Mouse (Mus musculus) forebrain, embryonic 16.5 days (tissue): Measurements from ENCODE around the gene Luc7l3. TPM values are rescaled to one million over a fixed set of nuclear protein-coding genes. Genes with fewer than 3 reads are reported as not detected.
"Not testable (repeated sequence)": the region's sequence is repeated elsewhere in the genome, so short reads cannot be mapped to it uniquely, and the experiment has no call there.

Source experiments
- ATAC-seq: fragments of 200-750 bp; cut with Nextera tagmentation; 2 replicates; pipeline ENCODE4 v1.8.0; 2017; ENCODE audit warnings: mild to moderate bottlenecking, moderate library complexity
- H3K27ac ChIP-seq: fragments of 300-500 bp; sonication (generic); 2 replicates; pipeline ENCODE4 v1.5.1; 2014; ENCODE audit warnings: low read length, control low read depth
- H3K27me3 ChIP-seq: fragments of 300-500 bp; sonication (generic); replicated peaks from 2 replicates; pipeline ENCODE4 v1.6.1; 2014; ENCODE audit warnings: low read length; ENCODE audit not compliant: control insufficient read depth, insufficient read depth
- H3K36me3 ChIP-seq: fragments of 300-500 bp; sonication (generic); 2 replicates; pipeline ENCODE4 v1.6.1; 2014; ENCODE audit not compliant: control insufficient read depth, insufficient read depth
- H3K4me1 ChIP-seq: fragments of 300-500 bp; sonication (generic); replicated peaks from 2 replicates; pipeline ENCODE4 v1.6.1; 2014; ENCODE audit warnings: low read length; ENCODE audit not compliant: control insufficient read depth, insufficient read depth
- H3K4me2 ChIP-seq: fragments of 300-500 bp; sonication (generic); 2 replicates; pipeline ENCODE4 v1.6.1; 2014; ENCODE audit warnings: mild to moderate bottlenecking, low read length, control low read depth
- H3K4me3 ChIP-seq: fragments of 300-500 bp; sonication (generic); replicated peaks from 2 replicates; pipeline ENCODE4 v1.5.1; 2014; ENCODE audit warnings: mild to moderate bottlenecking, low read length, control low read depth
- H3K9ac ChIP-seq: fragments of 300-500 bp; sonication (generic); replicated peaks from 2 replicates; pipeline ENCODE4 v1.6.1; 2014; ENCODE audit warnings: low read depth, low read length, control low read depth
- H3K9me3 ChIP-seq: fragments of 300-500 bp; sonication (generic); 2 replicates; pipeline ENCODE4 v1.6.1; 2016; ENCODE audit warnings: low read length; ENCODE audit not compliant: control insufficient read depth
- WGBS: fragments of 180-500 bp; shearing (Covaris S2); extraction: QIAGEN DNeasy Blood & Tissue Kit; methylation state at CpG from one replicate; pipeline ENCODE4 v1.1.7; 2014; 5-methylcytosine and 5-hydroxymethylcytosine counted together
- polyA plus RNA-seq: library from polyadenylated mRNA; unstranded; fragments of >200 nt; fragmentation: Nextera tagmentation; extraction: Ambion mirVana; gene quantifications from 2 replicates; pipeline ENCODE4 v1.2.1, GENCODE M21; 2015

The Luc7l3 gene
- polyA plus RNA-seq, 1 experiment from 2014 or later: 163 TPM

- Histone ChIP-seq H3K27ac (no peak overlapping the region), H3K4me1 (peaks cover 8% of the 10 kb centered on the region), H3K36me3 (no peaks in the 10 kb centered on the region), H3K9ac (no peak overlapping the region), H3K9me3 (no peaks in the 10 kb centered on the region), H3K27me3 (no peaks in the 10 kb centered on the region), H3K4me3 (no peak overlapping the region), H3K4me2 (no peak overlapping the region)
- no peak for ATAC-seq
- 83% methylated on average over 21 of the region's 21 CpGs for WGBS
Observed at GRCm38 (mm10) chr11:94272960-94273927, 48.5 kb downstream of the Luc7l3 start.

GRCm38 (mm10) chr11:94271015-94271414 lies 50.8 kb downstream of the Luc7l3 start:
- Histone ChIP-seq H3K4me3 (no peak overlapping the region), H3K27ac (no peak overlapping the region), H3K9me3 (no peaks in the 10 kb centered on the region), H3K4me2 (no peak overlapping the region), H3K36me3 (no peaks in the 10 kb centered on the region), H3K9ac (no peak overlapping the region), H3K27me3 (no peaks in the 10 kb centered on the region), H3K4me1 (no peaks in the 10 kb centered on the region)
- no peak for ATAC-seq
- WGBS: 93% methylated on average over 2 of the region's 2 CpGs

DNA sequence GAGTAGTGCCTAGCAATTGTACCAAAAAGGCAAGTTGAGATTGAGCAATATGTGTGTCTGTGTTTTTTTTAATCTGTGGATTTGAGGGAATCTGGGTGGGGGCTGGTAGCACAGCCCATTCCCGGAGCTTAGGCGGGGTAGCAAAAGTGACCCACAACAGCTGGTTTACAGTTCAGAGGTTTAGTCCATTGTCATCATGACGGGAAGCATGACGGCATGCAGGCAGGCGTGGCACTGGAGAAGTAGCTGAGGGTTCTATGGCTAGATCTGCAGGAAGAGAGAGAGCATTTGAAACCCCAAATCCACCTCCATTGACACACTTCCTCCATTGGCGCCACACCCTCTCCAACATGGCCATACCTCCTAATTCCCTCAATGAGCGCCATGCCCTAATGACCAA lies 51.9 kb downstream of the Luc7l3 start:
- Histone ChIP-seq H3K4me1 (no peaks in the 10 kb centered on the region), H3K9ac (no peak overlapping the region), H3K4me2 (no peak overlapping the region), H3K4me3 (no peak overlapping the region), H3K27me3 (no peaks in the 10 kb centered on the region), H3K36me3 (no peaks in the 10 kb centered on the region), H3K27ac (no peak overlapping the region), H3K9me3 (no peaks in the 10 kb centered on the region)
- WGBS: 94% methylated on average over 7 of the region's 7 CpGs
- no peak for ATAC-seq

- no peak for ATAC-seq
- H3K4me1 ChIP-seq: no peaks in the 10 kb centered on the region
- H3K9me3 ChIP-seq: no peaks in the 10 kb centered on the region
- H3K4me2 ChIP-seq: no peak overlapping the region
- H3K27me3 ChIP-seq: no peaks in the 10 kb centered on the region
- H3K27ac ChIP-seq: no peak overlapping the region
- H3K9ac ChIP-seq: no peak overlapping the region
- H3K36me3 ChIP-seq: no peaks in the 10 kb centered on the region
- H3K4me3 ChIP-seq: no peak overlapping the region
Observed at GRCm38 (mm10) chr11:94268761-94269160, 53.0 kb downstream of the Luc7l3 start.

GRCm38 (mm10) chr11:94266155-94266554 lies 55.6 kb downstream of the Luc7l3 start:
- H3K4me2 ChIP-seq, H3K36me3 ChIP-seq, H3K27ac ChIP-seq, H3K4me1 ChIP-seq, H3K9me3 ChIP-seq, H3K27me3 ChIP-seq, H3K9ac ChIP-seq, H3K4me3 ChIP-seq, ATAC-seq: not testable (repeated sequence)
- 87% methylated on average over 3 of the region's 3 CpGs for WGBS

- Histone ChIP-seq H3K27ac (no peak overlapping the region), H3K4me2 (peak overlapping the region; percentile 52), H3K4me1 (no peaks in the 10 kb centered on the region), H3K36me3 (no peaks in the 10 kb centered on the region), H3K27me3 (no peaks in the 10 kb centered on the region), H3K9me3 (no peaks in the 10 kb centered on the region), H3K4me3 (peak overlapping the region; percentile 36), H3K9ac (peak overlapping the region; percentile 42)
- under 1% methylated on average over 18 of the region's 18 CpGs for WGBS
- peak; percentile 55 for ATAC-seq
Observed at GRCm38 (mm10) chr11:94265134-94265785, 56.5 kb downstream of the Luc7l3 start.

DNA sequence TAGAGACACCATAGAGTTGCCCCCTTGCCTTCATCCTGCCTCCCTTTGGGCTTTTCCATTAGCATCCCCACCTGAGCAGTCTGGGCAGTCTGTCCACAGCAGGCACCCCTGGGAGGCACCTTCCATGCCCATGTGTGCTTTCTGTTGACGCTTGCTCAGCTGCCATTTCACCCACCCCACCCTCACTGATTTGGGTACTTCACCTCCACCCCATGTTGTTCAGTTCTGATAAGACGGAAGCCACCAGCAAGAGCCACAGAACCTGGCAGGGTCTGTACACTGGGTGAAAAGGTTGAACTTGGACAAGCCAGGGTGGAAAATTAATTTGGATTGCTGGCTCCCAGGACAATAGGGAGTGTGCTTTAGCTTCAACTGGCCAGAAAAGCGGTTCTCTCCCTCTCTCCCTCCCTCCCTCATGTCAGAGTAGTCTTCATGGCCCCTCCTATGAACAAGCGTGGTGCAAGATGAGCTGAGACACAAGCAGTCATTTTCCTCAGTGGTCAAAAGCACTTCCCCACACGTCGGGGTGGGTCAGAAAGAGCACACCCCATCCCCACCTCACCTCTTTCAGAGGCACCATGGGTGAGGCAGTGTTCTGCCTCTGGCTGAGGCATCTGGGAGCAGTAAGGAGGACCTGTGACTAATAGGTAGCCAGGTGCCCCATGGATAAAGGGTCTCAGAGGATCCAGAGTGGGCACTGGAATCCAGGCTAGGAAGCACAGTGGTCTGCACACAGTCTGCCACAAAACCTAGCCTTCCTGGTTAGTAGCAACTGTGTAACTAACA lies 60.0 kb downstream of the Luc7l3 start:
- Histone ChIP-seq H3K4me3 (no peak overlapping the region), H3K4me2 (no peak overlapping the region), H3K4me1 (peaks cover 11% of the 10 kb centered on the region; the same call in 1 of the 2 replicates), H3K27me3 (no peaks in the 10 kb centered on the region), H3K9ac (no peak overlapping the region), H3K27ac (no peak overlapping the region), H3K9me3 (no peaks in the 10 kb centered on the region), H3K36me3 (no peaks in the 10 kb centered on the region)
- WGBS: 70% methylated on average over 6 of the region's 6 CpGs
- ATAC-seq: no peak

- no peak overlapping the region for H3K4me2 ChIP-seq
- H3K9ac ChIP-seq: no peak overlapping the region
- no peak overlapping the region for H3K4me3 ChIP-seq
- no peaks in the 10 kb centered on the region for H3K27me3 ChIP-seq
- no peaks in the 10 kb centered on the region for H3K9me3 ChIP-seq
- H3K27ac ChIP-seq: no peak overlapping the region
- no peaks in the 10 kb centered on the region for H3K36me3 ChIP-seq
- ATAC-seq: no peak
- WGBS: 54% methylated on average over 4 of the region's 4 CpGs
- H3K4me1 ChIP-seq: peaks cover 19% of the 10 kb centered on the region
Observed at GRCm38 (mm10) chr11:94259814-94260213, 62.0 kb downstream of the Luc7l3 start.

DNA sequence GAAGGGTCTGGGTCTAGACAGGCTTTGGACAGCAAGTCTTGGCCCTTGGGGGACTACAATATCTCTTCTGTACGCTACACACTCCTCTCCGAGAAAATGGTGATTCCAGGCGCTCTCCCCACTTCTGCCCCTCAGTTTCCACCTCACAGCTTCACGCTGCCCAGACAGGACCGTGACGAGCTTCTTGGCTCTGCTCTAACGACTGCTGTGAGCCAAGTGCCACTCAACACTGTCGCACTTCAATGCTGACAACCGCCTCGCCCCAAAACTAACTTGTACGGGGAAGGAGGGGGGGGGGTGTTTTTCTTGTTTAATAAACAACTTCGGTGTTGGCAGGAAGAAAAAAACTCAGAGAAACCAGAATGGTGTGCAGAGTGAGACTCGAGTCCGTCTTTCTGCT lies 63.8 kb downstream of the Luc7l3 start:
- Histone ChIP-seq H3K4me2 (no peak overlapping the region), H3K4me3 (no peak overlapping the region), H3K36me3 (no peaks in the 10 kb centered on the region), H3K4me1 (peaks cover 19% of the 10 kb centered on the region), H3K27me3 (no peaks in the 10 kb centered on the region), H3K27ac (no peak overlapping the region), H3K9me3 (no peaks in the 10 kb centered on the region), H3K9ac (no peak overlapping the region)
- peak; percentile 79 for ATAC-seq
- WGBS: 32% methylated on average over 14 of the region's 14 CpGs
